24 mouse cellular contexts compared by ENCODE assay signal in genomic region chr7:24142566-24142965, GRCm38 (mm10). TPM values are rescaled to one million over a fixed set of nuclear protein-coding genes. Genes with fewer than 3 reads are reported as not detected.
DNase-seq lines count a peak whose midpoint lies in the region; ATAC-seq lines count a peak whose summit lies in the region.
"Had no signal": no experiment of that assay in that cellular context is flagged by ENCODE, and none has a peak within 500 bp of the region (broad histone marks: within the 10 kb centered on the region; RNA-seq: fewer than 3 reads in every experiment).

No protein-coding gene starts in this region.

- ATAC-seq in hematopoietic stem cell, adult 5-6 weeks (replicated peaks in 1 of 2; ENCODE audit: insufficient read depth in 1 of 2, low FRiP score in 2 of 2, low TSS enrichment in 1 of 2, low read depth in 1 of 2, poor library complexity in 2 of 2, severe bottlenecking in 2 of 2) = peak; percentile 91 to 94
- peak; percentile 99 for ATAC-seq in megakaryocyte progenitor cell, adult 5-6 weeks (replicated peaks; ENCODE audit: poor library complexity)
- ATAC-seq: forebrain, embryonic 13.5 days; intestine, embryonic 16.5 days; lung, postnatal 0 days; midbrain, embryonic 15.5 days had no signal

- DNase-seq in thymus, postnatal 0 days (ENCODE audit: low spot score) = peak; percentile 13
- DNase-seq in thymus, adult 18-20 months = no peak
- DNase-seq in layer of hippocampus, adult 8-10 months (ENCODE audit: low spot score in 2 of 2) = no peak
- no peak for DNase-seq in natural killer cell, adult 2 months (ENCODE audit: low spot score in 2 of 2)
- DNase-seq: adrenal gland, adult 8-10 months; cerebellum, adult 2 months; cerebellum, postnatal 14 days; gastrocnemius, postnatal 14 days; heart, adult 18-20 months; heart, postnatal 10 days; kidney, postnatal 14 days; liver, embryonic 13.5 days; lung, adult 18-20 months; lung, postnatal 4 days; right cerebral cortex, postnatal 14 days; thymus, postnatal 36 days had no signal

RNA-seq across cellular contexts. Expression of gene Zfp235, which starts 8.6 kb away (rescaled TPM):
- polyA plus RNA-seq in thymus, postnatal 0 days (2015; fragmentation: Nextera tagmentation; extraction: Ambion mirVana) = 10.5 and 11.6 TPM in 2 replicates
- 10.6 and 19.4 TPM in 2 replicates for total RNA-seq in hematopoietic stem cell, adult 5-6 weeks (2017)
- 9.1 and 10.3 TPM in 2 replicates for total RNA-seq in megakaryocyte progenitor cell, adult 5-6 weeks (2015)
- 6.4 and 7.9 TPM in 2 replicates for total RNA-seq in megakaryocyte progenitor cell, adult 5-6 weeks (2017)
- total RNA-seq in layer of hippocampus, adult 8-10 months (2022) = 10 to 100 TPM; 20.9 to 25.6 (median 21.8) TPM

RNA-seq across cellular contexts. Expression of gene Zfp112, which starts 30.5 kb away (rescaled TPM):
- polyA plus RNA-seq in thymus, postnatal 0 days (2015; fragmentation: Nextera tagmentation; extraction: Ambion mirVana) = 1.3 and 2.2 TPM in 2 replicates
- total RNA-seq in hematopoietic stem cell, adult 5-6 weeks (2017) = 0.60 and 1.1 TPM in 2 replicates
- 0.94 and 1.1 TPM in 2 replicates for total RNA-seq in megakaryocyte progenitor cell, adult 5-6 weeks (2015)
- 0.21 and 0.71 TPM in 2 replicates for total RNA-seq in megakaryocyte progenitor cell, adult 5-6 weeks (2017)
- 10 to 100 TPM; 11.2 to 14.3 (median 12.5) TPM for total RNA-seq in layer of hippocampus, adult 8-10 months (2022)

RNA-seq across cellular contexts. Expression of gene Zfp114, which starts 32.3 kb away (rescaled TPM):
- polyA plus RNA-seq in thymus, postnatal 0 days (2015; fragmentation: Nextera tagmentation; extraction: Ambion mirVana) = 0.98 and 1.2 TPM in 2 replicates
- total RNA-seq in hematopoietic stem cell, adult 5-6 weeks (2017) = 2.7 and 2.8 TPM in 2 replicates
- total RNA-seq in megakaryocyte progenitor cell, adult 5-6 weeks (2015) = 1.9 and 2.2 TPM in 2 replicates
- 2.5 and 3.5 TPM in 2 replicates for total RNA-seq in megakaryocyte progenitor cell, adult 5-6 weeks (2017)
- 1 to 10 TPM; 2.9 to 4.6 (median 4.0) TPM for total RNA-seq in layer of hippocampus, adult 8-10 months (2022)
- total RNA-seq: CH12.LX; heart, adult 18-20 months had no signal
- polyA plus RNA-seq: C2C12 had no signal
